Mouse (Mus musculus) liver, embryonic 14.5 days (tissue): ENCODE measurements around the gene Wfdc11. TPM values are rescaled to one million over a fixed set of nuclear protein-coding genes. Genes with fewer than 3 reads are reported as not detected.

Source experiments
- ATAC-seq: fragments of 200-750 bp; cut with Nextera tagmentation; 2 replicates; pipeline ENCODE4 v1.8.0; 2017; ENCODE audit warnings: moderate number of reproducible peaks, mild to moderate bottlenecking, moderate library complexity; ENCODE audit not compliant: insufficient read depth
- DNase-seq, 3 experiments: peaks; one replicate each; pipeline ENCODE4 v3.0.0-alpha.2; 2012 to 2013; ENCODE audit warnings: low read depth in 3 of 3, low spot score in 3 of 3
- H3K27ac ChIP-seq: fragments of 300-500 bp; sonication (generic); 2 replicates; pipeline ENCODE4 v1.5.1; 2014; ENCODE audit warnings: moderate library complexity, mild to moderate bottlenecking, control low read depth, inconsistent platforms
- H3K27me3 ChIP-seq: fragments of 300-500 bp; sonication (generic); 2 replicates; pipeline ENCODE4 v1.6.1; 2014; ENCODE audit warnings: mild to moderate bottlenecking, low read length, moderate library complexity; ENCODE audit not compliant: control insufficient read depth, insufficient read depth
- H3K36me3 ChIP-seq: fragments of 300-500 bp; sonication (generic); replicated peaks from 2 replicates; pipeline ENCODE4 v1.6.1; 2014; ENCODE audit warnings: low read depth; ENCODE audit not compliant: control insufficient read depth, insufficient read depth
- H3K4me1 ChIP-seq, 2 experiments: fragments of 200-500 bp in 1 of 2; fragments of 300-500 bp in 1 of 2; sonication (generic) in 1 of 2; replicated peaks; 2 replicates each; pipeline ENCODE4 v1.6.1; 2012 to 2014; ENCODE audit warnings: antibody characterized with exemption in 1 of 2, inconsistent platforms in 1 of 2, low read length in 1 of 2; ENCODE audit not compliant: control insufficient read depth in 2 of 2, insufficient read depth in 2 of 2
- H3K4me2 ChIP-seq: fragments of 300-500 bp; sonication (generic); 2 replicates; pipeline ENCODE4 v1.6.1; 2014; ENCODE audit warnings: low read depth, mild to moderate bottlenecking, control low read depth, moderate library complexity
- H3K4me3 ChIP-seq, 2 experiments: fragments of 200-500 bp in 1 of 2; fragments of 300-500 bp in 1 of 2; sonication (generic) in 1 of 2; 2 replicates each; pipeline ENCODE4 v1.5.1; 2012 to 2014; ENCODE audit warnings: low read depth in 2 of 2, low read length in 2 of 2, mild to moderate bottlenecking in 2 of 2, control low read depth in 1 of 2, inconsistent platforms in 1 of 2, moderate library complexity in 1 of 2; ENCODE audit not compliant: insufficient read depth in 1 of 2
- H3K9ac ChIP-seq: fragments of 300-500 bp; sonication (generic); replicated peaks from 2 replicates; pipeline ENCODE4 v1.6.1; 2014; ENCODE audit warnings: mild to moderate bottlenecking, control low read depth, moderate library complexity
- H3K9me3 ChIP-seq: fragments of 300-500 bp; sonication (generic); 2 replicates; pipeline ENCODE4 v1.6.1; 2016; ENCODE audit warnings: low read length, mixed read lengths; ENCODE audit not compliant: control insufficient read depth
- CTCF ChIP-seq: IDR thresholded peaks from 2 replicates; pipeline ENCODE4 v1.5.1; 2016; ENCODE audit warnings: antibody characterized with exemption, low read depth, control low read depth
- EP300 ChIP-seq: IDR thresholded peaks from 2 replicates; pipeline ENCODE4 v1.6.1; 2016; ENCODE audit warnings: antibody characterized with exemption, low read depth
- WGBS: fragments of 180-500 bp; shearing (Covaris S2); extraction: QIAGEN DNeasy Blood & Tissue Kit; methylation state at CpG from one replicate; pipeline ENCODE4 v1.1.7; 2014; ENCODE audit not compliant: insufficient replicate concordance; 5-methylcytosine and 5-hydroxymethylcytosine counted together
- polyA plus RNA-seq, 2 experiments: library from polyadenylated mRNA; depleted of rRNA in 1 of 2; stranded (reverse) in 1 of 2; unstranded in 1 of 2; fragments of >200 nt; fragmentation: Nextera tagmentation in 1 of 2; extraction: Ambion mirVana in 1 of 2; gene quantifications; 2 replicates each; pipeline versions ENCODE4 v1.2.1 to v1.2.3; 2012 to 2014

The Wfdc11 gene
- polyA plus RNA-seq, 2 experiments = not detected

DNA sequence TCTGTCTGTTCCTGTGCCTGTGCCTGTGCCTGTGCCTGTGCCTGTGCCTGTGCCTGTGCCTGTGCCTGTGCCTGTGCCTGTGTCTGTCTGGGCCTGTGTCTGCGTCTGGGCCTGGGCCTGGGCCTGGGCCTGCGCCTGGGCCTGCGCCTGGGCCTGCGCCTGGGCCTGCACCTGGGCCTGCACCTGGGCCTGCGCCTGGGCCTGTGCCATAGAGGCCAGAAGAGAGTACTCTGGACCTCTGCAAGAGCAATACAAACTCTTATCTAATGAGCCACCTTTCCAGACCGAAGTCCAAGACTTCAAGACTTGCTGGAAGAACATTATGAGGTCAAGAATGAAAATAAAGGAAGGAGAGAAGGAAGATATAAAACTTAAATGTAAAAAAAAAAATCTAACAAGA, 31.4 kb upstream of the Wfdc11 start:
- Histone ChIP-seq H3K27me3 (no peaks in the 10 kb centered on the region), H3K4me3 (no peak overlapping the region), H3K9ac (no peak overlapping the region), H3K36me3 (no peaks in the 10 kb centered on the region), H3K4me2 (no peak overlapping the region), H3K27ac (no peak overlapping the region), H3K4me1 (no peaks in the 10 kb centered on the region), H3K9me3 (no peaks in the 10 kb centered on the region)
- DNase-seq (no peak), ATAC-seq (no peak)
- 73% methylated on average over 6 of the region's 6 CpGs for WGBS
- no peak for TF ChIP-seq CTCF
- no peak for TF ChIP-seq EP300

DNA sequence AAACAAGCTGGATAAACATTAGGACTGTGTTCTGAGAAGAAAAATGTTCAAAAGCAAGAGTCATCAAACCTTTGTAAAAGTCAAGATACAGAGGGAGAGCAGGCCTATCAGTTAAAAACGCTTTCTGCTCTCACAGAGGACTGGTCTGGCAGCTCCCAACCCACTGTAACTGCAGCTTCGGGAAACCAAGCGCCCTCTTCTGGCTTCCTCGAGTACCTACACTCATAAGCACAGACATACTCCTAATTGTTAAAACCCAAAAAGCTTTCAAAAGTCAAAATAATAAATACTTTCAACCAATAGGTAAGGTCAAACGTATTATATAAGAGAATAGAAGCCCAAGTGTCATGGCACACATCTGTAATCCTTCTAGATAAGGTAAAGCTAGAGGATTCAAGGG, 30.3 kb upstream of the Wfdc11 start:
- no peaks in the 10 kb centered on the region for H3K27me3 ChIP-seq
- no peaks in the 10 kb centered on the region for H3K9me3 ChIP-seq
- ATAC-seq = no peak
- H3K9ac ChIP-seq = no peak overlapping the region
- no peak for DNase-seq
- no peaks in the 10 kb centered on the region for H3K36me3 ChIP-seq
- H3K4me3 ChIP-seq = no peak overlapping the region
- WGBS = 66% methylated on average over 5 of the region's 5 CpGs
- no peaks in the 10 kb centered on the region for H3K4me1 ChIP-seq
- H3K4me2 ChIP-seq = no peak overlapping the region
- H3K27ac ChIP-seq = no peak overlapping the region
- TF ChIP-seq EP300 (no peak), CTCF (no peak)

DNA sequence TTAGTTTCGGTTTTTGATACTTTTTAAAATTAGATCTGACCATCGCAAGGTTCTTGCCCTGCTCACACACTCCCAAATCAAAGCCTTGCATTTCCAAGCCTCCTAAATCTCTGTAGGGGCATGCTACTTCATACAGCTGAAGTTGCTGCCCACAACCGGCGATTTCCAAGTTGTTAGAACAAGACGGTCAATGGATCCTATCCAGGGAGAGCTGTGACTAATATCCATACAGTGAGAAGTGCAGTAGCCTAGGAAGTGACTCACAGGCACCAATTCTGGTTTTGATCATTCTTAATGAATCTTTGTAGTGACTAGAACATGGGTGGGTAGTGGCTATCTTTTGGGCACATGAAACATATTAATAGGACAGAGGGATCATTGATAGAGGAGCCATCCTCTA, 27.9 kb upstream of the Wfdc11 start:
- no peak overlapping the region for H3K4me2 ChIP-seq
- no peaks in the 10 kb centered on the region for H3K36me3 ChIP-seq
- ATAC-seq (no peak), DNase-seq (no peak)
- H3K9me3 ChIP-seq = no peaks in the 10 kb centered on the region
- no peaks in the 10 kb centered on the region for H3K27me3 ChIP-seq
- 59% methylated on average over 5 of the region's 5 CpGs for WGBS
- no peaks in the 10 kb centered on the region for H3K4me1 ChIP-seq
- no peak overlapping the region for H3K27ac ChIP-seq
- no peak overlapping the region for H3K9ac ChIP-seq
- H3K4me3 ChIP-seq = no peak overlapping the region
- TF ChIP-seq EP300 (no peak), CTCF (no peak)

DNA sequence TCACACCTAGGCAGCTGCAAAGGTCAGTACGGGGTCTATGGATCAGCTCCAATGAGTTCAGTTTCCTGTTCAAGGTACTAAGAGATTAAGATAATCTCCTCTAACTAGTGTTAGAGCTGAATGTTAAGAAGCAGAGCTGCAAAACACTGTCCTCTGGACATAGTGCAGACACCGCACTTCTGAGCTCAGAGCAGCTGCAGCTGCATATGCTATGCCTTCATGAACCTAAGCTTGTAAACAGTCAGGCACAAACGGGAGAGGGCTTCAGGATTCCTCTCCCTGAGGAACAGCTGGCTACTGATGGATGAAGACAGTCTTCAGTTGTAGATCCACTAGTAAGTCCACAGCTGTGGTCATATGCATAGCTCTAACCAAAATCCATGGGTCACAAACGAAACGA, 27.1 kb upstream of the Wfdc11 start:
- WGBS = 57% methylated on average over 5 of the region's 5 CpGs

DNA sequence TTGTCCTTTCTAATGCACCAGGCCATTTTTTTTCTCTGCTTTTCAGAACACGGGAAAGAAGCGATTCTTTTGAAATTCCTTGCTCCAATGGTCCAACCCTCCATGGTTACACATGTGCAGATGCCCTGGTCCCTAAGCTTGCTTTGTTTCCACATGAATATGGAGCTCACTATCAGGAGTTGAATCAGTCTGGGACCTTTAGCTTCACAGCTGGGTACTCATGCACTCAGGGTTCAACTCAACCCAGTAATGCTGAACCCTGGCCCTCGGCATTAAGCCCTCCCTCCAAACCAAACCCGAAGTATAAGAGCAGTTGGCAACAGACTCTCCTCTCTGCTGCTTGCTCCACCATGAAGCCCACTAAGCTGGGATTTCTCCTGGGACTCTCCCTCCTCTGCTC, 24.3 kb upstream of the Wfdc11 start, which contains the start of gene Spint4:
Gene Spint4, plus strand, starts transcription at position 301 of the 400 bp plus-strand sequence.
- ATAC-seq = no peak
- Histone ChIP-seq H3K36me3 (no peaks in the 10 kb centered on the region), H3K4me3 (no peak within 1 kb of the TSS), H3K9ac (no peak within 1 kb of the TSS), H3K4me2 (no peak within 1 kb of the TSS), H3K27ac (no peak within 1 kb of the TSS), H3K4me1 (no peaks in the 10 kb centered on the region), H3K27me3 (no peaks in the 10 kb centered on the region), H3K9me3 (no peaks in the 10 kb centered on the region)
- DNase-seq = no peak
- WGBS = 58% methylated on average over 4 of the region's 4 CpGs
- TF ChIP-seq EP300 (no peak), CTCF (no peak)

More for the DNA sequence above, 27.1 kb upstream of the Wfdc11 start:
- DNase-seq (no peak), ATAC-seq (no peak)
- Histone ChIP-seq H3K4me2 (no peak overlapping the region), H3K9ac (no peak overlapping the region), H3K9me3 (no peaks in the 10 kb centered on the region), H3K36me3 (no peaks in the 10 kb centered on the region), H3K4me3 (no peak overlapping the region), H3K27ac (no peak overlapping the region), H3K27me3 (no peaks in the 10 kb centered on the region), H3K4me1 (no peaks in the 10 kb centered on the region)
- no peak for TF ChIP-seq CTCF
